Mouse (Mus musculus) intestine, embryonic 14.5 days (tissue): Measurements from ENCODE around the gene Abcb8. TPM values are rescaled to one million over a fixed set of nuclear protein-coding genes. Genes with fewer than 3 reads are reported as not detected.
A peak's percentile ranks its signal among the peaks of the same experiment; 100 is the strongest.

Experiments
- ATAC-seq: fragments of 200-750 bp; cut with Nextera tagmentation; replicated peaks from 2 replicates; pipeline ENCODE4 v1.8.0; 2017; ENCODE audit warnings: low read depth, moderate number of reproducible peaks, moderate TSS enrichment, moderate library complexity; ENCODE audit not compliant: low FRiP score, low TSS enrichment
- DNase-seq: peaks from one replicate; pipeline ENCODE4 v3.0.0-alpha.2; 2018; ENCODE audit warnings: low spot score
- H3K27ac ChIP-seq: fragments of 300-500 bp; sonication (generic); 2 replicates; pipeline ENCODE4 v1.5.1; 2014; ENCODE audit warnings: low read depth, mild to moderate bottlenecking, control low read depth
- H3K27me3 ChIP-seq: fragments of 300-500 bp; sonication (generic); replicated peaks from 2 replicates; pipeline ENCODE4 v1.6.1; 2014; ENCODE audit warnings: low read length, control low read depth; ENCODE audit not compliant: control insufficient read depth, insufficient read depth
- H3K36me3 ChIP-seq: fragments of 300-500 bp; sonication (generic); 2 replicates; pipeline ENCODE4 v1.6.1; 2014; ENCODE audit warnings: low read length, control low read depth; ENCODE audit not compliant: control insufficient read depth, insufficient read depth
- H3K4me1 ChIP-seq: fragments of 300-500 bp; sonication (generic); replicated peaks from 2 replicates; pipeline ENCODE4 v1.6.1; 2014; ENCODE audit warnings: low read length, control low read depth, mixed read lengths; ENCODE audit not compliant: control insufficient read depth, insufficient read depth
- H3K4me2 ChIP-seq: fragments of 300-500 bp; sonication (generic); 2 replicates; pipeline ENCODE4 v1.6.1; 2014; ENCODE audit warnings: low read length
- H3K4me3 ChIP-seq: fragments of 300-500 bp; sonication (generic); 2 replicates; pipeline ENCODE4 v1.5.1; 2014; ENCODE audit warnings: low read depth, low read length, control low read depth, mixed read lengths
- H3K9ac ChIP-seq: fragments of 300-500 bp; sonication (generic); 2 replicates; pipeline ENCODE4 v1.6.1; 2014; ENCODE audit warnings: mild to moderate bottlenecking, low read length
- H3K9me3 ChIP-seq: fragments of 300-500 bp; sonication (generic); 2 replicates; pipeline ENCODE4 v1.6.1; 2016; ENCODE audit warnings: low read length, control low read depth; ENCODE audit not compliant: control insufficient read depth
- WGBS: fragments of 180-500 bp; shearing (Covaris S2); extraction: QIAGEN DNeasy Blood & Tissue Kit; methylation state at CpG from one replicate; pipeline ENCODE4 v1.1.7; 2014; 5-methylcytosine and 5-hydroxymethylcytosine counted together
- polyA plus RNA-seq: library from polyadenylated mRNA; unstranded; fragments of >200 nt; fragmentation: Nextera tagmentation; extraction: Ambion mirVana; gene quantifications from 2 replicates; pipeline ENCODE4 v1.2.1, GENCODE M21; 2014

The Abcb8 gene
- polyA plus RNA-seq, 1 experiment from 2014 or later = 56.4 TPM

DNA sequence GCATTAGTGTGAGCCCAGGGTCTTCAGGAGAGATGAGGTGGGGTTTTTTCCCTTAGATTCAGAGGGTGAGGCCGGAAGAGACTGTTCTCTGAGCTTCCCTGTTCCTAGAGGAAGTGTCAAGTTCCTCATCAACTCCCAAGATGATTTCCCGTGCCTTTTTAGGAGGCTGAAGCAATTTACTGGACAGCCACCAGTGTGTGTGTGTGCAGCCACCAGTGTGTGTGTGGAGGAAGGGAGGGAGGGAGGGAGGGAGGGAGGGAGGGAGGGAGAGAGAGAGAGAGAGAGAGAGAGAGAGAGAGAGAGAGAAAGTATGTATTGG, 60.5 kb downstream of the Abcb8 start:
- WGBS = 31% methylated on average over 2 of the region's 2 CpGs
- H3K27ac ChIP-seq = no peak overlapping the region
- H3K9me3 ChIP-seq = no peaks in the 10 kb centered on the region
- no peaks in the 10 kb centered on the region for H3K36me3 ChIP-seq
- H3K27me3 ChIP-seq = no peaks in the 10 kb centered on the region
- H3K4me3 ChIP-seq = 0 out of 2 replicates have a peak overlapping the region, but pooled peaks have one; percentile 87
- ATAC-seq (no peak), DNase-seq (no peak)
- H3K4me2 ChIP-seq = peak overlapping the region; percentile 96
- no peak overlapping the region for H3K9ac ChIP-seq
- peaks cover 36% of the 10 kb centered on the region for H3K4me1 ChIP-seq

DNA sequence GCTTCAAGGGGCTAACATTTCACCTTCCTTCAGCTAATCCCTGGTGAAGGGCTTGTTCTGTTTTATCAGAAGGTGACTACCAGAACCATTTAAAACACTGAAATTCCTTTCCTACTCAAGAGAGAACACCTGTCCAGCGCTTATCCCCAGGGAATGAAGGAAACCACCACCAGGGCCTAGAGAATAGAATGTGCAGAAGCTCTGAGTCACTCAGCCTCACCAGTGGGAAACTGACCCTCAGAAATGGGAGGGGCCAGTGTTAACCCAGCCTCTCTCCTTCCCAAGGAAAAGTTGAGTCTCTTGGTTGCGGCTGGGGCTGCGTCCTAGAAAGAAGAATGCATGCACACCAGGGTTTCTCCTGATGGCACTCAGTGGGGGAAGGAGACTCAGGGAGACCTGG, 61.6 kb downstream of the Abcb8 start:
- Histone ChIP-seq H3K36me3 (no peaks in the 10 kb centered on the region), H3K27ac (peak overlapping the region; percentile 3; the same call in 1 of the 2 replicates), H3K4me1 (peaks cover 36% of the 10 kb centered on the region), H3K9me3 (no peaks in the 10 kb centered on the region), H3K9ac (no peak overlapping the region), H3K4me2 (no peak overlapping the region), H3K4me3 (no peak overlapping the region), H3K27me3 (no peaks in the 10 kb centered on the region)
- ATAC-seq (no peak), DNase-seq (no peak)
- 74% methylated on average over 3 of the region's 3 CpGs for WGBS

DNA sequence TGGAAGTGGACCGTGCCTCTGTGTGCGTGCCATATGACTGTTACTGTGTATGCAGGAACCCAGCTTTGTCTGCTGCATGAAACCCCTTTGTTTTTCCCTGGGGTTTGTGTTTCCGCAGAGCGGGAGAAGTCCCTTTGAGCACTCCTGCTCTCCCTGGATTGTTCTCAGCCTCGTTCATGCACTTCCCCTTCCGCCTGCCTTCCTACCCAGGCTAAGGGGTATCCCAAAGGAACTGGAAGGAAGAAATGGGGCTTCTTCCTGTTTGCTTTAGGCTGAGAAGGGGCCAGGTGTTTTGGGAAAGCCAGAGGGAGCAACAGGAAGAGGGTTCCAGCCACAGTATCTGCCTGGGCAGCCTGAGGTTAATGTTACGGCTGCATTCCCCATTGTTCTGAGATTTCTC, 62.1 kb downstream of the Abcb8 start:
- Histone ChIP-seq H3K27ac (peak overlapping the region; percentile 3; the same call in 1 of the 2 replicates), H3K4me1 (peaks cover 36% of the 10 kb centered on the region), H3K27me3 (no peaks in the 10 kb centered on the region), H3K9ac (no peak overlapping the region), H3K36me3 (0 out of 2 replicates have a peak, but pooled peaks cover 5% of the 10 kb centered on the region), H3K9me3 (no peaks in the 10 kb centered on the region), H3K4me2 (no peak overlapping the region), H3K4me3 (no peak overlapping the region)
- ATAC-seq = no peak
- DNase-seq = no peak
- 68% methylated on average over 7 of the region's 7 CpGs for WGBS

Other genes with a start within 250 kb of the Abcb8 start
- gene Nupl2, start 228.7 kb upstream of the Abcb8 start, polyA plus RNA-seq = 16.3 and 17.5 TPM in 2 replicates
- gene Kcnh2, start 42.1 kb upstream of the Abcb8 start, polyA plus RNA-seq = 9.0 and 11.2 TPM in 2 replicates
- gene Nos3, start 28.9 kb upstream of the Abcb8 start, polyA plus RNA-seq = 6.6 and 6.8 TPM in 2 replicates
- 0.66 and 1.0 TPM in 2 replicates for gene Atg9b, start 1.5 kb upstream of the Abcb8 start, polyA plus RNA-seq
- gene Asic3, start 19.7 kb downstream of the Abcb8 start, polyA plus RNA-seq = not detected in 2 replicates
- 41.2 and 47.4 TPM in 2 replicates for gene Cdk5, start 29.9 kb downstream of the Abcb8 start, polyA plus RNA-seq
- gene Slc4a2, start 30.2 kb downstream of the Abcb8 start, polyA plus RNA-seq = 32.7 and 35.7 TPM in 2 replicates
- gene Fastk, start 51.6 kb downstream of the Abcb8 start, polyA plus RNA-seq = 105 and 107 TPM in 2 replicates
- 22.7 and 22.9 TPM in 2 replicates for gene Tmub1, start 54.2 kb downstream of the Abcb8 start, polyA plus RNA-seq
- gene Agap3, start 58.5 kb downstream of the Abcb8 start, polyA plus RNA-seq = 22.0 and 22.9 TPM in 2 replicates
- gene Gbx1, start 133.5 kb downstream of the Abcb8 start, polyA plus RNA-seq = 0.07 TPM in 1 of 2 replicates, not detected in the other
- 0.28 and 0.32 TPM in 2 replicates for gene Asb10, start 147.3 kb downstream of the Abcb8 start, polyA plus RNA-seq
- 0.15 TPM in 1 of 2 replicates, not detected in the other for gene 4931409K22Rik, start 163.1 kb downstream of the Abcb8 start, polyA plus RNA-seq
- gene Abcf2, start 183.8 kb downstream of the Abcb8 start, polyA plus RNA-seq = 97.6 and 98.4 TPM in 2 replicates
- 8.6 and 10.6 TPM in 2 replicates for gene Chpf2, start 193.1 kb downstream of the Abcb8 start, polyA plus RNA-seq
- gene Smarcd3, start 230.7 kb downstream of the Abcb8 start, polyA plus RNA-seq = 26.2 and 27.5 TPM in 2 replicates